Mouse (Mus musculus) midbrain, embryonic 13.5 days (tissue): ENCODE measurements around the gene Mael. TPM values are rescaled to one million over a fixed set of nuclear protein-coding genes. Genes with fewer than 3 reads are reported as not detected.

ENCODE experiments used
- polyA plus RNA-seq: library from polyadenylated mRNA; unstranded; fragments of >200 nt; fragmentation: Nextera tagmentation; extraction: Ambion mirVana; gene quantifications from 2 replicates; pipeline ENCODE4 v1.2.1, GENCODE M21; 2015

The Mael gene
- polyA plus RNA-seq, 1 experiment from 2014 or later = not detected

Other genes with a start within 250 kb of the Mael start
- gene Pou2f1, start 236.1 kb downstream of the Mael start, polyA plus RNA-seq = 26.0 and 27.7 TPM in 2 replicates
- gene Dusp27, start 110.8 kb downstream of the Mael start, polyA plus RNA-seq = 1.2 and 1.3 TPM in 2 replicates
- gene Gpa33, start 108.5 kb downstream of the Mael start, polyA plus RNA-seq = 0.17 TPM in 1 of 2 replicates, not detected in the other
- 5.3 and 6.5 TPM in 2 replicates for gene Ildr2, start 15.4 kb upstream of the Mael start, polyA plus RNA-seq
- 79.8 and 83.0 TPM in 2 replicates for gene Tada1, start 140.3 kb upstream of the Mael start, polyA plus RNA-seq
- gene Pogk, start 171.1 kb upstream of the Mael start, polyA plus RNA-seq = 41.1 and 45.5 TPM in 2 replicates